Mouse (Mus musculus): ENCODE measurements at regions not wholly inside any gene's neighbourhood (a gene's known extent, or its start where the extent isn't known, plus 50 kb on each side); places are given as distances from the start of the nearest gene placed in this dataset.

DNA sequence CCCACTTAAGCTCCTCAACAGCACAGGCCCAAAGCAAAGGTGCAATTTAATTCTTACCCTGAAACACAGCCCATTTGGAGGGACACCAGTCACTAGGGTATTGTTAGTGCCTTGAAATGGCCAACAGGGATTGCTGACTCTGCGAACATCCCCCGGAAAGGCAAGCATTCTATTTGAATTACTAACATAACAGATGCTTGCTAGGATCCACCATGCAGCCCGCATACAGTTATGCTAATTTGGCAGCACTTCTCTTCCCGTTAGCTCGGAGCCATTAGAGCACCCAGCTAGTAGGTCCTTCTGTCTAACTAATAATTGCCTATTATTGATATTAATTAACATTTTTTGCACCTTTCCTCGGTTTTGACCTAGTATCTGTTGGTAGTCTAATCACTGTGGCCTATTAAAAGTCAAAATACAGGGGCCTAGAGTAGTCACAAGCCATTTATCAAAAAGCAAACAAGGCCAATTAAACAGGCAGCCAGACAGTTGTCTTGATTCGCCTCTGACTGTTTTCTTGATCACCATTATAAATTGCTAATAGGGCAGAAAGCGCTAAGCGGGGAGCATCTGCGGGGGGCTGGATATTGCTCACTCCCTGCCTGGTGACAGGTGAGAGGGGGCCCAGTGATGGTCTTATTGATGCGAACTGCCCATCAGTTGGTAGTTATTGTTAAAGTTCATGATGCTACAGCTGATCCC, 129.0 kb downstream of the Lnpk start:
- TF ChIP-seq CTCF (IDR thresholded peaks at IDR 0.05; ENCODE audit: insufficient read depth, low read length) (no peak), POLR2A (IDR thresholded peaks at IDR 0.05; ENCODE audit: borderline replicate concordance, extremely low read depth, low read depth, low read length) (no peak)

All from lung, adult 2 months (tissue).